Mouse (Mus musculus) CD4-positive, CD25-positive, alpha-beta regulatory T cell (primary cell): ENCODE results near the gene Ss18l1. TPM values are rescaled to one million over a fixed set of nuclear protein-coding genes. Genes with fewer than 3 reads are reported as not detected.

Experiments
- polyA plus RNA-seq: library from polyadenylated mRNA; unstranded; fragments of 100-300 nt; shearing (Covaris generic); gene quantifications from one replicate; pipeline ENCODE4 v1.2.1, GENCODE M21; 2017

Ss18l1 gene
- 4.2 TPM for polyA plus RNA-seq

GRCm38 (mm10) chr2:180042256-180042857 lies at the start of gene Ss18l1, which contains the start of gene Psma7:
Gene Ss18l1 (plus strand): TSS chr2:180042509.
Gene Psma7 (minus strand): TSS chr2:180042433.

DNA sequence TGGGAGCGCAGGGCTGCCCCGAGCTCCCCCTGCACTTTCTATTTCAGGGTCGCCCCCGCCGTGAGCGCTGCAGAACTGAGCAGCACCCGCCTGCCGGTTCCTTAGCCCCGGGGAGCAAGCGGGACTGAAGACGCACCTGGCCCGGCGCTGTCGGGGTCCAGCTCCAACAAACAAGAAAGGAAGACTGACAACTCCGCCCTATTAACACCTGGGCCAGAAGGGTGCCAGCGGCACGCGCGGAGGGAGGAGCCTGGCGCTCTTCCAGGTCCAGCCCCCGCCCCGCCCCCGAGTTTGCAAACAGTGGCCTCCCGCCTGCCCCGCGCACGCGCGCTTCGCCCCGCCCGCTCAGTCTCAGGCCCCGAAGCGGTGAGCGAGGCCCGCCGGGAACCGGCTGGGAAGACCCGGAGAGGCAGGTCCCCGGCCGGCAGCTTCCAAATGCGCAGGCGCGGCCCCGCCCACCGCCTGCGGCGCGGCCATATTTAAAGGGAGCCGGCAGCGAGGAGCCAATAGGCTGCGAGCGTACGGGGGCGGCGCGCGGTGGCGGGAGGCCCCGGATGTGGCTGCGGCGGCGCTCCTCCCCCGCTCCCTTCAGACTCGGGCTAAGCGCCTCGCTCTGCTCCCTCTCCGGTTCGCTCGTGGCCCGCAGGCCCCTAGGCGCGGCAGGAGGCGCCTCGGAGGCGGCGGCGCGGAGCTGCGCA lies 17.8 kb upstream of the Ss18l1 start, which contains the start of gene Lsm14b:
Lsm14b (plus strand) TSS at position 587 of the 698 bp plus-strand sequence.

GRCm38 (mm10) chr2:180070481-180071453 lies 28.5 kb downstream of the Ss18l1 start, which contains the start of gene Mtg2:
Gene Mtg2 (plus strand): TSS chr2:180070588.

GRCm38 (mm10) chr2:180103978-180104658 lies 61.8 kb downstream of the Ss18l1 start, which contains the start of gene Hrh3:
Gene Hrh3 (minus strand): TSS chr2:180104488.

GRCm38 (mm10) chr2:180118661-180119438 lies 76.5 kb downstream of the Ss18l1 start, which contains the start of gene Osbpl2:
Gene Osbpl2 (plus strand): TSS chr2:180119306.

Other genes with a start within 250 kb of the Ss18l1 start
- gene Taf4, start 65.9 kb upstream of the Ss18l1 start, polyA plus RNA-seq: 22.0 TPM
- gene Lsm14b, start 17.5 kb upstream of the Ss18l1 start, polyA plus RNA-seq: 18.4 TPM
- 427 TPM for gene Psma7, start 76 bp upstream of the Ss18l1 start, polyA plus RNA-seq
- gene Mtg2, start 28.1 kb downstream of the Ss18l1 start, polyA plus RNA-seq: 59.0 TPM
- gene Hrh3, start 62.0 kb downstream of the Ss18l1 start, polyA plus RNA-seq: not detected
- 48.9 TPM for gene Osbpl2, start 76.8 kb downstream of the Ss18l1 start, polyA plus RNA-seq
- gene Adrm1, start 129.0 kb downstream of the Ss18l1 start, polyA plus RNA-seq: 155 TPM
- gene Lama5, start 183.3 kb downstream of the Ss18l1 start, polyA plus RNA-seq: 0.54 TPM
- 535 TPM for gene Rps21, start 214.9 kb downstream of the Ss18l1 start, polyA plus RNA-seq
- 58.6 TPM for gene Cables2, start 231.0 kb downstream of the Ss18l1 start, polyA plus RNA-seq
- gene Rbbp8nl, start 247.4 kb downstream of the Ss18l1 start, polyA plus RNA-seq: 0.07 TPM